Mouse (Mus musculus) MEL (cell line): Measurements from ENCODE around the gene Bpi. TPM values are rescaled to one million over a fixed set of nuclear protein-coding genes. Genes with fewer than 3 reads are reported as not detected.

ENCODE experiments used
- DNase-seq: peaks from one replicate; pipeline ENCODE4 v3.0.0; 2011; ENCODE audit warnings: low read depth, low spot score
- H3K27ac ChIP-seq: 2 replicates; pipeline ENCODE4 v1.5.1; 2012; ENCODE audit warnings: low read depth, mild to moderate bottlenecking, control low read depth, low read length, moderate library complexity; ENCODE audit not compliant: control insufficient read depth
- H3K27me3 ChIP-seq, 2 experiments: fragments of 150-350 bp in 1 of 2; sonication (generic) in 1 of 2; 2 replicates each; pipeline ENCODE4 v1.6.1; 2012; ENCODE audit warnings: low read length in 2 of 2, mild to moderate bottlenecking in 2 of 2, improper control_type of control experiment in 1 of 2, moderate library complexity in 1 of 2; ENCODE audit not compliant: insufficient read depth in 2 of 2, control insufficient read depth in 1 of 2
- H3K36me3 ChIP-seq, 2 experiments: 2 replicates each; pipeline ENCODE4 v1.6.1; 2012 to 2014; ENCODE audit warnings: low read length in 2 of 2, improper control_type of control experiment in 1 of 2, inconsistent platforms in 1 of 2, mild to moderate bottlenecking in 1 of 2; ENCODE audit not compliant: insufficient read depth in 2 of 2, control insufficient read depth in 1 of 2
- H3K4me1 ChIP-seq, 2 experiments: fragments of 150-350 bp in 1 of 2; sonication (generic) in 1 of 2; 2 replicates each; pipeline ENCODE4 v1.6.1; 2012; ENCODE audit warnings: low read length in 2 of 2, improper control_type of control experiment in 1 of 2, mild to moderate bottlenecking in 1 of 2; ENCODE audit not compliant: insufficient read depth in 2 of 2, control insufficient read depth in 1 of 2
- H3K4me3 ChIP-seq, 2 experiments: fragments of 150-350 bp in 1 of 2; sonication (generic) in 1 of 2; 2 replicates each; pipeline ENCODE4 v1.5.1; 2012; ENCODE audit warnings: low read depth in 2 of 2, low read length in 2 of 2, mild to moderate bottlenecking in 2 of 2, moderate library complexity in 2 of 2, control low read depth in 1 of 2, improper control_type of control experiment in 1 of 2; ENCODE audit not compliant: control insufficient read depth in 1 of 2, insufficient read depth in 1 of 2
- H3K79me2 ChIP-seq: 2 replicates; pipeline ENCODE4 v1.6.1; 2012; ENCODE audit warnings: mild to moderate bottlenecking, low read length, moderate library complexity; ENCODE audit not compliant: control insufficient read depth, poor library complexity, insufficient read depth
- H3K9ac ChIP-seq: 2 replicates; pipeline ENCODE4 v1.6.1; 2012; ENCODE audit warnings: low read depth, mild to moderate bottlenecking, control low read depth, low read length, moderate library complexity; ENCODE audit not compliant: control insufficient read depth, poor library complexity, severe bottlenecking
- H3K9me3 ChIP-seq: fragments of 150-350 bp; sonication (generic); replicated peaks from 2 replicates; pipeline ENCODE4 v1.6.1; 2012; ENCODE audit warnings: mild to moderate bottlenecking, low read length, improper control_type of control experiment, moderate library complexity; ENCODE audit not compliant: insufficient read depth
- BHLHE40 ChIP-seq: IDR thresholded peaks from 2 replicates; pipeline ENCODE4 v1.6.1; 2012; ENCODE audit warnings: low read depth, mild to moderate bottlenecking, inconsistent platforms, low read length, improper control_type of control experiment, borderline replicate concordance
- CHD1 ChIP-seq: IDR thresholded peaks from 2 replicates; pipeline ENCODE4 v1.6.1; 2012; ENCODE audit warnings: low read depth, mild to moderate bottlenecking, inconsistent platforms, low read length, improper control_type of control experiment
- E2F4 ChIP-seq: IDR thresholded peaks from 2 replicates; pipeline ENCODE4 v1.6.1; 2011; ENCODE audit warnings: low read depth, low read length, improper control_type of control experiment, borderline replicate concordance
- ELF1 ChIP-seq: IDR thresholded peaks from 2 replicates; pipeline ENCODE4 v1.6.1; 2014; ENCODE audit warnings: low read depth, mild to moderate bottlenecking, inconsistent platforms, low read length, improper control_type of control experiment, moderate library complexity
- EP300 ChIP-seq, 2 experiments: IDR thresholded peaks; 2 replicates each; pipeline ENCODE4 v1.6.1; 2011; ENCODE audit warnings: improper control_type of control experiment in 2 of 2, low read length in 2 of 2, low read depth in 1 of 2, mild to moderate bottlenecking in 1 of 2
- ETS1 ChIP-seq: IDR thresholded peaks from 2 replicates; pipeline ENCODE4 v1.6.1; 2012; ENCODE audit warnings: low read depth, mild to moderate bottlenecking, inconsistent platforms, low read length, improper control_type of control experiment, moderate library complexity
- GABPA ChIP-seq: IDR thresholded peaks from 2 replicates; pipeline ENCODE4 v1.6.1; 2012; ENCODE audit warnings: low read depth, mild to moderate bottlenecking, inconsistent platforms, low read length, improper control_type of control experiment, moderate library complexity
- GATA1 ChIP-seq: IDR thresholded peaks from 2 replicates; pipeline ENCODE4 v1.6.1; 2011; ENCODE audit warnings: low read depth, low read length, improper control_type of control experiment
- KAT2A ChIP-seq: conservative IDR thresholded peaks from 2 replicates; pipeline ENCODE4 v1.6.1; 2012; ENCODE audit warnings: low read depth, low read length, improper control_type of control experiment, inconsistent platforms
- MAFK ChIP-seq: IDR thresholded peaks from 2 replicates; pipeline ENCODE4 v1.6.1; 2011; ENCODE audit warnings: low read depth, mild to moderate bottlenecking, low read length, improper control_type of control experiment, borderline replicate concordance
- MAZ ChIP-seq: IDR thresholded peaks from 2 replicates; pipeline ENCODE4 v1.6.1; 2012; ENCODE audit warnings: low read depth, mild to moderate bottlenecking, inconsistent platforms, low read length, improper control_type of control experiment
- MXI1 ChIP-seq: IDR thresholded peaks from 2 replicates; pipeline ENCODE4 v1.6.1; 2011; ENCODE audit warnings: mild to moderate bottlenecking, low read depth, low read length, improper control_type of control experiment
- MYC ChIP-seq: IDR thresholded peaks from 2 replicates; pipeline ENCODE4 v1.6.1; 2011; ENCODE audit warnings: low read depth, mild to moderate bottlenecking, low read length, improper control_type of control experiment, moderate library complexity
- NRF1 ChIP-seq: IDR thresholded peaks from 2 replicates; pipeline ENCODE4 v1.6.1; 2014; ENCODE audit warnings: low read depth, mild to moderate bottlenecking, inconsistent platforms, low read length, improper control_type of control experiment, moderate library complexity; ENCODE audit not compliant: poor library complexity, insufficient read depth, severe bottlenecking
- POLR2AphosphoS2 ChIP-seq: IDR thresholded peaks from 2 replicates; pipeline ENCODE4 v1.6.1; 2011; ENCODE audit warnings: low read length, improper control_type of control experiment
- POLR2AphosphoS5 ChIP-seq: IDR thresholded peaks from 2 replicates; pipeline ENCODE4 v1.6.1; 2012; ENCODE audit warnings: low read depth, borderline replicate concordance, mild to moderate bottlenecking, inconsistent platforms, low read length, moderate library complexity, mixed read lengths
- SIN3A ChIP-seq: IDR thresholded peaks from 2 replicates; pipeline ENCODE4 v1.6.1; 2012; ENCODE audit warnings: low read length, improper control_type of control experiment, inconsistent platforms
- SMC3 ChIP-seq: IDR thresholded peaks from 2 replicates; pipeline ENCODE4 v1.6.1; 2011; ENCODE audit warnings: low read depth, low read length, improper control_type of control experiment
- TAL1 ChIP-seq: IDR thresholded peaks from 2 replicates; pipeline ENCODE4 v1.6.1; 2012; ENCODE audit warnings: mild to moderate bottlenecking, inconsistent platforms, low read length, moderate library complexity, mixed read lengths
- TBP ChIP-seq: IDR thresholded peaks from 2 replicates; pipeline ENCODE4 v1.8.0; 2011; ENCODE audit warnings: low read depth, low read length, improper control_type of control experiment
- UBTF ChIP-seq: IDR thresholded peaks from 2 replicates; pipeline ENCODE4 v1.6.1; 2012; ENCODE audit warnings: low read depth, mild to moderate bottlenecking, inconsistent platforms, low read length, improper control_type of control experiment, moderate library complexity, borderline replicate concordance; ENCODE audit not compliant: insufficient read depth
- USF1 ChIP-seq: IDR thresholded peaks from 2 replicates; pipeline ENCODE4 v1.6.1; 2014; ENCODE audit warnings: low read depth, mild to moderate bottlenecking, inconsistent platforms, low read length, improper control_type of control experiment, moderate library complexity
- USF2 ChIP-seq, 2 experiments: IDR thresholded peaks; 2 replicates each; pipeline ENCODE4 v1.6.1; 2011 to 2012; ENCODE audit warnings: improper control_type of control experiment in 2 of 2, low read length in 2 of 2, borderline replicate concordance in 1 of 2, inconsistent platforms in 1 of 2, low read depth in 1 of 2, mild to moderate bottlenecking in 1 of 2; ENCODE audit not compliant: insufficient read depth in 1 of 2
- ZC3H11A ChIP-seq: IDR thresholded peaks from 2 replicates; pipeline ENCODE4 v1.6.1; 2012; ENCODE audit warnings: low read depth, mild to moderate bottlenecking, inconsistent platforms, low read length, improper control_type of control experiment
- ZKSCAN1 ChIP-seq: IDR thresholded peaks from 2 replicates; pipeline ENCODE4 v1.6.1; 2012; ENCODE audit warnings: low read depth, mild to moderate bottlenecking, inconsistent platforms, low read length, improper control_type of control experiment, moderate library complexity
- ZNF384 ChIP-seq: IDR thresholded peaks from 2 replicates; pipeline ENCODE4 v1.6.1; 2012; ENCODE audit warnings: low read depth, mild to moderate bottlenecking, inconsistent platforms, low read length, improper control_type of control experiment
- polyA plus RNA-seq, 2 experiments: library from polyadenylated mRNA; stranded (reverse) in 1 of 2; unstranded in 1 of 2; fragments of >175 nt in 1 of 2; fragments of >200 nt in 1 of 2; gene quantifications; 2 replicates each; pipeline versions ENCODE4 v1.2.1 to v1.2.4; 2012; ENCODE audit warnings: low replicate concordance in 2 of 2, low read depth in 1 of 2; ENCODE audit not compliant: insufficient read length in 2 of 2, insufficient read depth in 1 of 2, missing spikeins in 1 of 2
- total RNA-seq: library from RNA; depleted of rRNA; stranded (reverse); fragments of 300-350 nt; gene quantifications from 2 replicates; pipeline ENCODE4 v1.2.3, GENCODE M21; 2012

The Bpi gene
- total and polyA plus RNA-seq, 3 experiments: 0.10 TPM; not detected in 2

DNA sequence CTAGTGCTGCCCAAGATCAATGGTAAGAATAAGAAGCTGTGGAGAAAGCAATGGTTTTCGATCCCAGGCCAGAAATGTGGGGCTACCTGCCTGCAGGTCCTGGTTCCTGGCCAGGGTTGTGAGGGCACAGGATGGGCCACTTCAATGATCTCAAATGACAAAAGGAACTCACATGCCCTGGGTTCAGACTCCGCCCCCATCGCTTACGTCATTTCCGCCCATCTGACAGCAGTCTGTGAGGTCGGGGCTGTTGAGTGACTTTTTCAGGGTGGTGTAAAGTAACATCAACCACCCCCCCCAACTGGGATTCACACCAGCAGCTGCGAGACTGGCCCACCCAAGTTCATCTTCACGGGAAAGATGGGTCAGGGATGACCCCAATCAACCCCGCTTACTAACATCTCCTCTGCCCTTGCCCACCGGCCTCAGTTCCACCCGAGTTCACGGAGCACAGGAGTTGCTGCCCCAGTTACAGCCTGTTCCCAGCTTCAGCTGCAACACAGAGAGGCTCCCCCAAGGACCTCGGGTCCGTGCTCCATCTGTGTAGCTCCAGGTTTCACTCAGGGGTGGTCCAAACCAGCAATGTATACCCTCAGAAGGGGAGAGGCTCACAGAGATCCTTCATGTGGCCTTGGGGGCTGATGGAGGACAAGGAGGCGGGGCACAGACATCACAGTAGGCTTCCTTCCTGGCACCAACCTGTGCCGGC lies 23.8 kb downstream of the Bpi start:
- Histone ChIP-seq H3K4me3 (no peak overlapping the region), H3K27ac (no peak overlapping the region), H3K79me2 (no peaks in the 10 kb centered on the region), H3K9me3 (no peaks in the 10 kb centered on the region), H3K4me1 (no peaks in the 10 kb centered on the region), H3K9ac (no peak overlapping the region), H3K27me3 (no peaks in the 10 kb centered on the region), H3K36me3 (no peaks in the 10 kb centered on the region)
- DNase-seq: no peak
- TF ChIP-seq BHLHE40 (no peak), TBP (no peak), ZKSCAN1 (no peak), TAL1 (no peak), CHD1 (no peak), POLR2AphosphoS5 (no peak), ZNF384 (no peak), POLR2AphosphoS2 (no peak), MYC (no peak), ZC3H11A (no peak), GABPA (no peak), SMC3 (no peak), NRF1 (no peak), MAFK (no peak), EP300 (IDR thresholded peaks at IDR 0.05; ENCODE audit: low read depth in 1 of 2, low read length in 2 of 2) (no peak), USF2 (IDR thresholded peaks at IDR 0.05; ENCODE audit: borderline replicate concordance in 1 of 2, insufficient read depth in 1 of 2, low read depth in 1 of 2, low read length in 2 of 2) (no peak), USF1 (no peak), E2F4 (no peak), GATA1 (no peak), KAT2A (no peak)

DNA sequence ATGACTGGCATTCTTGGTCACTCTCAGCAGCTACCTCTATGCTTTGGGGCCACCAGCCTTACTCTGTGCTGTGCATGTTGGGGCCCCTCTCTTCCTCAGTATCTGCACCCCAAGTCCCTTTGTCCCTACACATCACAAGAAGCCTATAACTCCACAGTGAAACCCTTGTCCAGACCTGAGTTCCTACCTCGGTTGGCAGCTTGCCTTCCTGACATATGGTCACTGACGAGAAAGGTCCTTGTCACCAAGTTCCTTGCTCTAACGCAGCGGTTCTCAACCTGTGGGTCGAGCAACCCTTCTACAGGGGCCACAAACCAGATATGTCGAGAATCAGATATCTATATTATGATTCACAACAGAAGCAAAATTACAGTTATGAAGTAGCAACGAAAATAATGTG lies 25.2 kb downstream of the Bpi start:
- H3K4me1 ChIP-seq: no peaks in the 10 kb centered on the region
- no peaks in the 10 kb centered on the region for H3K36me3 ChIP-seq
- no peak overlapping the region for H3K27ac ChIP-seq
- no peaks in the 10 kb centered on the region for H3K27me3 ChIP-seq
- H3K9me3 ChIP-seq: no peaks in the 10 kb centered on the region
- no peak overlapping the region for H3K9ac ChIP-seq
- TF ChIP-seq ELF1: no peak
- TF ChIP-seq ETS1: no peak
- no peak for TF ChIP-seq POLR2AphosphoS5
- no peak for TF ChIP-seq MXI1
- no peak for TF ChIP-seq MAZ
- TF ChIP-seq EP300 (IDR thresholded peaks at IDR 0.05; ENCODE audit: low read depth in 1 of 2, low read length in 2 of 2): no peak
- no peak for TF ChIP-seq SIN3A
- no peak for TF ChIP-seq POLR2AphosphoS2
- no peak for TF ChIP-seq ZKSCAN1
- TF ChIP-seq UBTF: no peak
- H3K4me3 ChIP-seq: no peak overlapping the region
- DNase-seq: no peak
- H3K79me2 ChIP-seq: no peaks in the 10 kb centered on the region
